Mouse (Mus musculus) limb, embryonic 11.5 days (tissue): ENCODE data around the gene Ctnna3. TPM values are rescaled to one million over a fixed set of nuclear protein-coding genes. Genes with fewer than 3 reads are reported as not detected.
A peak's percentile ranks its signal among the peaks of the same experiment; 100 is the strongest.
"Not testable (repeated sequence)": the region's sequence is repeated elsewhere in the genome, so short reads cannot be mapped to it uniquely, and the experiment has no call there.

Experiments
- ATAC-seq: fragments of 200-750 bp; cut with Nextera tagmentation; 2 replicates; pipeline ENCODE4 v1.8.0; 2017; ENCODE audit warnings: low read depth; ENCODE audit not compliant: insufficient number of reproducible peaks, low FRiP score, low TSS enrichment
- DNase-seq: peaks from one replicate; pipeline ENCODE4 v3.0.0-alpha.2; 2015; ENCODE audit warnings: low spot score
- H3K27ac ChIP-seq: fragments of 300-500 bp; sonication (generic); replicated peaks from 2 replicates; pipeline ENCODE4 v1.5.1; 2014; ENCODE audit warnings: low read depth, mild to moderate bottlenecking, low read length
- H3K27me3 ChIP-seq: fragments of 300-500 bp; sonication (generic); 2 replicates; pipeline ENCODE4 v1.6.1; 2014; ENCODE audit warnings: mild to moderate bottlenecking, low read length, mixed read lengths; ENCODE audit not compliant: control insufficient read depth, insufficient read depth
- H3K36me3 ChIP-seq: fragments of 300-500 bp; sonication (generic); 2 replicates; pipeline ENCODE4 v1.6.1; 2014; ENCODE audit warnings: mild to moderate bottlenecking, low read length, moderate library complexity, mixed read lengths; ENCODE audit not compliant: control insufficient read depth, insufficient read depth
- H3K4me1 ChIP-seq: fragments of 300-500 bp; sonication (generic); 2 replicates; pipeline ENCODE4 v1.6.1; 2014; ENCODE audit warnings: low read length, mixed read lengths; ENCODE audit not compliant: control insufficient read depth, insufficient read depth
- H3K4me2 ChIP-seq: fragments of 300-500 bp; sonication (generic); 2 replicates; pipeline ENCODE4 v1.6.1; 2014; ENCODE audit warnings: low read depth, mild to moderate bottlenecking, moderate library complexity; ENCODE audit not compliant: severe bottlenecking
- H3K4me3 ChIP-seq: fragments of 300-500 bp; sonication (generic); 2 replicates; pipeline ENCODE4 v1.5.1; 2014; ENCODE audit warnings: low read depth, low read length
- H3K9ac ChIP-seq: fragments of 300-500 bp; sonication (generic); 2 replicates; pipeline ENCODE4 v1.6.1; 2014; ENCODE audit warnings: mild to moderate bottlenecking, low read length
- H3K9me3 ChIP-seq: fragments of 300-500 bp; sonication (generic); 2 replicates; pipeline ENCODE4 v1.6.1; 2016; ENCODE audit warnings: low read length; ENCODE audit not compliant: control insufficient read depth
- whole genome bisulfite sequencing: fragments of 180-500 bp; shearing (Covaris S2); extraction: QIAGEN DNeasy Blood & Tissue Kit; methylation state at CpG from one replicate; pipeline ENCODE4 v1.1.7; 2014; 5-methylcytosine and 5-hydroxymethylcytosine counted together
- polyA plus RNA-seq: library from polyadenylated mRNA; unstranded; fragments of >200 nt; fragmentation: Nextera tagmentation; extraction: Ambion mirVana; gene quantifications from 2 replicates; pipeline ENCODE4 v1.2.1, GENCODE M21; 2014

The Ctnna3 gene
- polyA plus RNA-seq, 1 experiment from 2014 or later = 0.04 TPM

- Histone ChIP-seq H3K9ac (no peak overlapping the region), H3K4me1 (no peaks in the 10 kb centered on the region), H3K27ac (no peak overlapping the region), H3K9me3 (no peaks in the 10 kb centered on the region), H3K36me3 (no peaks in the 10 kb centered on the region), H3K4me3 (no peak overlapping the region), H3K27me3 (no peaks in the 10 kb centered on the region), H3K4me2 (no peak overlapping the region)
- DNase-seq (no peak), ATAC-seq (no peak)
- WGBS = 87% methylated on average over 3 of the region's 3 CpGs
Observed at GRCm38 (mm10) chr10:64373288-64373687, 943.4 kb downstream of the Ctnna3 start.

- Histone ChIP-seq H3K4me1 (no peaks in the 10 kb centered on the region), H3K27me3 (no peaks in the 10 kb centered on the region), H3K36me3 (no peaks in the 10 kb centered on the region), H3K4me2 (no peak overlapping the region), H3K4me3 (no peak overlapping the region), H3K9ac (no peak overlapping the region), H3K9me3 (no peaks in the 10 kb centered on the region), H3K27ac (no peak overlapping the region)
- DNase-seq (no peak), ATAC-seq (no peak)
- 94% methylated on average over 4 of the region's 4 CpGs for WGBS
Observed at GRCm38 (mm10) chr10:64377751-64378150, 947.9 kb downstream of the Ctnna3 start.

GRCm38 (mm10) chr10:64396579-64396978 is 966.7 kb downstream of the Ctnna3 start:
- Histone ChIP-seq H3K36me3 (no peaks in the 10 kb centered on the region), H3K4me3 (no peak overlapping the region), H3K27me3 (no peaks in the 10 kb centered on the region), H3K4me2 (no peak overlapping the region), H3K4me1 (no peaks in the 10 kb centered on the region), H3K9me3 (no peaks in the 10 kb centered on the region), H3K9ac (no peak overlapping the region), H3K27ac (no peak overlapping the region)
- WGBS = 58% methylated on average over 2 of the region's 2 CpGs
- DNase-seq (no peak), ATAC-seq (no peak)

GRCm38 (mm10) chr10:64418396-64418795 is 988.5 kb downstream of the Ctnna3 start:
- H3K9ac ChIP-seq, H3K36me3 ChIP-seq, ATAC-seq, H3K27ac ChIP-seq, H3K9me3 ChIP-seq, H3K4me1 ChIP-seq, H3K4me2 ChIP-seq, H3K27me3 ChIP-seq, H3K4me3 ChIP-seq: not testable (repeated sequence)
- WGBS = 26% methylated on average over 1 of the region's 1 CpGs
- DNase-seq = peak; percentile 54

GRCm38 (mm10) chr10:64438736-64439135 is 1008.8 kb downstream of the Ctnna3 start:
- no peak for ATAC-seq

GRCm38 (mm10) chr10:64448624-64449023 is 1018.7 kb downstream of the Ctnna3 start:
- H3K9me3 ChIP-seq = no peaks in the 10 kb centered on the region
- ATAC-seq = no peak
- no peak overlapping the region for H3K27ac ChIP-seq
- no peak overlapping the region for H3K9ac ChIP-seq
- no peaks in the 10 kb centered on the region for H3K4me1 ChIP-seq
- WGBS = 81% methylated on average over 2 of the region's 2 CpGs
- H3K4me2 ChIP-seq = no peak overlapping the region
- no peak overlapping the region for H3K4me3 ChIP-seq
- H3K27me3 ChIP-seq = no peaks in the 10 kb centered on the region
- no peak for DNase-seq
- no peaks in the 10 kb centered on the region for H3K36me3 ChIP-seq

More at GRCm38 (mm10) chr10:64438736-64439135, 1008.8 kb downstream of the Ctnna3 start:
- Histone ChIP-seq H3K9me3 (no peaks in the 10 kb centered on the region), H3K4me1 (no peaks in the 10 kb centered on the region), H3K27ac (no peak overlapping the region), H3K4me3 (no peak overlapping the region), H3K9ac (no peak overlapping the region), H3K36me3 (no peaks in the 10 kb centered on the region), H3K4me2 (no peak overlapping the region), H3K27me3 (no peaks in the 10 kb centered on the region)
- DNase-seq = no peak

GRCm38 (mm10) chr10:64483281-64483680 is 1053.4 kb downstream of the Ctnna3 start:
- no peaks in the 10 kb centered on the region for H3K9me3 ChIP-seq
- H3K27me3 ChIP-seq = no peaks in the 10 kb centered on the region
- H3K9ac ChIP-seq = no peak overlapping the region
- no peak overlapping the region for H3K4me3 ChIP-seq
- no peak overlapping the region for H3K27ac ChIP-seq
- no peak overlapping the region for H3K4me2 ChIP-seq
- H3K4me1 ChIP-seq = no peaks in the 10 kb centered on the region
- ATAC-seq = no peak
- 84% methylated on average over 5 of the region's 5 CpGs for WGBS
- H3K36me3 ChIP-seq = no peaks in the 10 kb centered on the region
- DNase-seq = no peak

GRCm38 (mm10) chr10:64489471-64489870 is 1059.6 kb downstream of the Ctnna3 start:
- ATAC-seq (no peak), DNase-seq (no peak)
- Histone ChIP-seq H3K4me3 (no peak overlapping the region), H3K9ac (no peak overlapping the region), H3K4me1 (no peaks in the 10 kb centered on the region), H3K27ac (no peak overlapping the region), H3K27me3 (no peaks in the 10 kb centered on the region), H3K4me2 (no peak overlapping the region), H3K9me3 (no peaks in the 10 kb centered on the region), H3K36me3 (no peaks in the 10 kb centered on the region)

GRCm38 (mm10) chr10:64543647-64544046 is 1113.7 kb downstream of the Ctnna3 start:
- DNase-seq = no peak
- no peak overlapping the region for H3K9ac ChIP-seq
- WGBS = 80% methylated on average over 3 of the region's 3 CpGs
- no peak overlapping the region for H3K27ac ChIP-seq
- H3K36me3 ChIP-seq = no peaks in the 10 kb centered on the region
- no peaks in the 10 kb centered on the region for H3K27me3 ChIP-seq
- H3K4me3 ChIP-seq = no peak overlapping the region
- no peak for ATAC-seq
- H3K4me1 ChIP-seq = no peaks in the 10 kb centered on the region
- no peak overlapping the region for H3K4me2 ChIP-seq
- no peaks in the 10 kb centered on the region for H3K9me3 ChIP-seq
